ENCODE assay signal across 9 mouse cellular contexts in genomic region chr16:90629121-90629930, GRCm38 (mm10).
DNase-seq lines count a peak whose midpoint lies in the region; ATAC-seq lines count a peak whose summit lies in the region.
"Had no signal": no experiment of that assay in that cellular context is flagged by ENCODE, and none has a peak within 500 bp of the region (broad histone marks: within the 10 kb centered on the region; RNA-seq: fewer than 3 reads in every experiment).

No protein-coding gene starts in this region.

- 35% methylated on average over 19 of the region's 19 CpGs for WGBS in forebrain, embryonic 12.5 days
- WGBS in limb, embryonic 12.5 days, result 9% methylated on average over 19 of the region's 19 CpGs
- WGBS in stomach, embryonic 14.5 days, result 16% methylated on average over 19 of the region's 19 CpGs

- H3K9ac ChIP-seq in forebrain, embryonic 12.5 days, result peak overlapping the region; percentile 25; the same call in 1 of the 2 replicates
- H3K9ac ChIP-seq in limb, embryonic 12.5 days (replicated peaks), result peak overlapping the region; percentile 45
- no peak overlapping the region for H3K9ac ChIP-seq in stomach, embryonic 14.5 days (replicated peaks; ENCODE audit: low read depth, low read length)

- H3K27ac ChIP-seq in forebrain, embryonic 12.5 days, result peak overlapping the region; percentile 63
- H3K27ac ChIP-seq in limb, embryonic 12.5 days, result peak overlapping the region; percentile 97
- H3K27ac ChIP-seq in stomach, embryonic 14.5 days (ENCODE audit: low read length), result peak overlapping the region; percentile 93

- intact Hi-C loops in heart, postnatal 25 days (cut with DNase I), result loop anchor here (5.0 kb wide), 2 partner anchors 78 to 247 kb away; no protein-coding TSS in a partner anchor

- H3K4me2 ChIP-seq in forebrain, embryonic 12.5 days, result peak overlapping the region; percentile 25; the same call in 1 of the 2 replicates
- peak overlapping the region; percentile 38 for H3K4me2 ChIP-seq in limb, embryonic 12.5 days
- no peak overlapping the region; the same call in 1 of the 2 replicates for H3K4me2 ChIP-seq in stomach, embryonic 14.5 days (replicated peaks; ENCODE audit: low read depth, low read length)

- DNase-seq in kidney, adult 11 months, result peak; percentile 15
- DNase-seq in kidney, adult 18-20 months, result no peak
- peak; percentile 12 for DNase-seq in heart, postnatal 25 days (ENCODE audit: low spot score)
- no peak for DNase-seq in cerebellum, postnatal 10 days
- DNase-seq in B cell, adult 2 months, result no peak

- H3K9me3 ChIP-seq in forebrain, embryonic 12.5 days, result peaks cover 6% of the 10 kb centered on the region; the same call in 1 of the 2 replicates
- H3K9me3 ChIP-seq in limb, embryonic 12.5 days, result peaks cover 3% of the 10 kb centered on the region; the same call in 1 of the 2 replicates
- no peaks in the 10 kb centered on the region for H3K9me3 ChIP-seq in stomach, embryonic 14.5 days (ENCODE audit: control insufficient read depth, low read depth, low read length)

- no peaks in the 10 kb centered on the region for H3K36me3 ChIP-seq in forebrain, embryonic 12.5 days (replicated peaks)
- no peaks in the 10 kb centered on the region for H3K36me3 ChIP-seq in limb, embryonic 12.5 days
- no peaks in the 10 kb centered on the region for H3K36me3 ChIP-seq in stomach, embryonic 14.5 days (ENCODE audit: control insufficient read depth, insufficient read depth, low read length)

- peaks cover 14% of the 10 kb centered on the region; the same call in 1 of the 2 replicates for H3K27me3 ChIP-seq in forebrain, embryonic 12.5 days
- no peaks in the 10 kb centered on the region for H3K27me3 ChIP-seq in limb, embryonic 12.5 days
- H3K27me3 ChIP-seq in stomach, embryonic 14.5 days (ENCODE audit: control insufficient read depth, insufficient read depth, low read length), result no peaks in the 10 kb centered on the region

- peaks cover 19% of the 10 kb centered on the region for H3K4me1 ChIP-seq in forebrain, embryonic 12.5 days
- peaks cover 46% of the 10 kb centered on the region for H3K4me1 ChIP-seq in limb, embryonic 12.5 days (replicated peaks)
- H3K4me1 ChIP-seq in stomach, embryonic 14.5 days (ENCODE audit: control insufficient read depth, insufficient read depth, low read length), result peaks cover 43% of the 10 kb centered on the region

- H3K4me3 ChIP-seq in forebrain, embryonic 12.5 days (replicated peaks), result no peak overlapping the region
- no peak overlapping the region for H3K4me3 ChIP-seq in limb, embryonic 12.5 days (replicated peaks)
- H3K4me3 ChIP-seq in stomach, embryonic 14.5 days (ENCODE audit: low read depth, low read length), result no peak overlapping the region
- H3K4me3 ChIP-seq: erythroblast, embryonic 14.5 days had no signal

- ATAC-seq in forebrain, embryonic 12.5 days (ENCODE audit: low FRiP score), result peak; percentile 70
- ATAC-seq in limb, embryonic 12.5 days (ENCODE audit: insufficient number of reproducible peaks, insufficient read depth, low FRiP score, low TSS enrichment, low read depth), result peak; percentile 85
- peak; percentile 64; the same call in 1 of the 2 replicates for ATAC-seq in stomach, embryonic 14.5 days (ENCODE audit: insufficient number of reproducible peaks, insufficient read depth, low FRiP score, low read depth)

Comparison
In these comparisons a context has a peak if more than half of its experiments do, and no peak if none do; other contexts are left out.
1. DNase-seq: peak in kidney, adult 11 months (single experiment) and heart, postnatal 25 days (single experiment); none in kidney, adult 18-20 months (single experiment), cerebellum, postnatal 10 days (0 of 2) and B cell, adult 2 months (0 of 2).
2. Peak in every context shown above with its lines, with median percentiles within 50 percentile points of each other: ATAC-seq and H3K27ac ChIP-seq.